Mouse (Mus musculus) lung, embryonic 15.5 days (tissue): ENCODE data around the gene Tbc1d9b. TPM values are rescaled to one million over a fixed set of nuclear protein-coding genes. Genes with fewer than 3 reads are reported as not detected.
A peak's percentile ranks its signal among the peaks of the same experiment; 100 is the strongest.
"Not testable (repeated sequence)": the region's sequence is repeated elsewhere in the genome, so short reads cannot be mapped to it uniquely, and the experiment has no call there.

Experiments used
- ATAC-seq: fragments of 200-750 bp; cut with Nextera tagmentation; 2 replicates; pipeline ENCODE4 v1.8.0; 2017; ENCODE audit warnings: moderate number of reproducible peaks, borderline replicate concordance; ENCODE audit not compliant: low FRiP score, low TSS enrichment; ENCODE audit errors: extremely low read depth
- H3K27ac ChIP-seq: fragments of 300-500 bp; sonication (generic); 2 replicates; pipeline ENCODE4 v1.5.1; 2015; ENCODE audit warnings: moderate library complexity, mild to moderate bottlenecking, inconsistent platforms
- H3K27me3 ChIP-seq: fragments of 300-500 bp; sonication (generic); 2 replicates; pipeline ENCODE4 v1.6.1; 2015; ENCODE audit warnings: inconsistent platforms
- H3K36me3 ChIP-seq: fragments of 300-500 bp; sonication (generic); 2 replicates; pipeline ENCODE4 v1.6.1; 2015; ENCODE audit warnings: inconsistent platforms
- H3K4me1 ChIP-seq: fragments of 300-500 bp; sonication (generic); 2 replicates; pipeline ENCODE4 v1.6.1; 2015; ENCODE audit warnings: inconsistent platforms
- H3K4me2 ChIP-seq: fragments of 300-500 bp; sonication (generic); 2 replicates; pipeline ENCODE4 v1.6.1; 2015; ENCODE audit warnings: inconsistent platforms, mild to moderate bottlenecking, moderate library complexity
- H3K4me3 ChIP-seq: fragments of 300-500 bp; sonication (generic); 2 replicates; pipeline ENCODE4 v1.5.1; 2015; ENCODE audit warnings: mild to moderate bottlenecking, inconsistent platforms
- H3K9ac ChIP-seq: fragments of 300-500 bp; sonication (generic); 2 replicates; pipeline ENCODE4 v1.6.1; 2015; ENCODE audit warnings: inconsistent platforms
- H3K9me3 ChIP-seq: fragments of 300-500 bp; sonication (generic); 2 replicates; pipeline ENCODE4 v1.6.1; 2016; ENCODE audit warnings: inconsistent platforms
- WGBS: fragments of 180-500 bp; shearing (Covaris S2); methylation state at CpG from one replicate; pipeline ENCODE4 v1.1.7; 2015; 5-methylcytosine and 5-hydroxymethylcytosine counted together
- polyA plus RNA-seq: library from polyadenylated mRNA; unstranded; fragments of >200 nt; fragmentation: Nextera tagmentation; extraction: Ambion mirVana; gene quantifications from 2 replicates; pipeline ENCODE4 v1.2.1, GENCODE M21; 2015

The Tbc1d9b gene
- polyA plus RNA-seq, 1 experiment from 2014 or later = 46.5 TPM

GRCm38 (mm10) chr11:50158346-50158745, 27.1 kb downstream of the Tbc1d9b start:
- 88% methylated on average over 7 of the region's 7 CpGs for WGBS

GRCm38 (mm10) chr11:50159347-50159746, 28.2 kb downstream of the Tbc1d9b start:
- ATAC-seq = no peak
- 61% methylated on average over 4 of the region's 4 CpGs for WGBS
- H3K4me1 ChIP-seq = no peaks in the 10 kb centered on the region
- no peak overlapping the region for H3K4me2 ChIP-seq
- H3K4me3 ChIP-seq = no peak overlapping the region
- H3K9me3 ChIP-seq = no peaks in the 10 kb centered on the region
- H3K36me3 ChIP-seq = peaks cover 70% of the 10 kb centered on the region
- no peak overlapping the region for H3K27ac ChIP-seq
- no peaks in the 10 kb centered on the region for H3K27me3 ChIP-seq
- H3K9ac ChIP-seq = no peak overlapping the region

More at GRCm38 (mm10) chr11:50158346-50158745, 27.1 kb downstream of the Tbc1d9b start:
- H3K4me3 ChIP-seq = no peak overlapping the region
- peaks cover 70% of the 10 kb centered on the region for H3K36me3 ChIP-seq
- no peak overlapping the region for H3K4me2 ChIP-seq
- H3K27me3 ChIP-seq = no peaks in the 10 kb centered on the region
- H3K9ac ChIP-seq = no peak overlapping the region
- H3K4me1 ChIP-seq = peaks cover 3% of the 10 kb centered on the region; the same call in 1 of the 2 replicates
- no peak for ATAC-seq
- no peaks in the 10 kb centered on the region for H3K9me3 ChIP-seq
- no peak overlapping the region for H3K27ac ChIP-seq

- ATAC-seq = peak; percentile 23; the same call in 1 of the 2 replicates
- H3K4me3 ChIP-seq = no peak overlapping the region
- no peaks in the 10 kb centered on the region for H3K9me3 ChIP-seq
- H3K9ac ChIP-seq = no peak overlapping the region
- H3K4me2 ChIP-seq = no peak overlapping the region
- no peaks in the 10 kb centered on the region for H3K4me1 ChIP-seq
- WGBS = 60% methylated on average over 10 of the region's 10 CpGs
- H3K27ac ChIP-seq = 0 out of 2 replicates have a peak overlapping the region, but pooled peaks have one; percentile 29
- H3K27me3 ChIP-seq = no peaks in the 10 kb centered on the region
- peaks cover 55% of the 10 kb centered on the region for H3K36me3 ChIP-seq
These were observed 30.5 kb downstream of the Tbc1d9b start for GRCm38 (mm10) chr11:50161578-50162304.

DNA sequence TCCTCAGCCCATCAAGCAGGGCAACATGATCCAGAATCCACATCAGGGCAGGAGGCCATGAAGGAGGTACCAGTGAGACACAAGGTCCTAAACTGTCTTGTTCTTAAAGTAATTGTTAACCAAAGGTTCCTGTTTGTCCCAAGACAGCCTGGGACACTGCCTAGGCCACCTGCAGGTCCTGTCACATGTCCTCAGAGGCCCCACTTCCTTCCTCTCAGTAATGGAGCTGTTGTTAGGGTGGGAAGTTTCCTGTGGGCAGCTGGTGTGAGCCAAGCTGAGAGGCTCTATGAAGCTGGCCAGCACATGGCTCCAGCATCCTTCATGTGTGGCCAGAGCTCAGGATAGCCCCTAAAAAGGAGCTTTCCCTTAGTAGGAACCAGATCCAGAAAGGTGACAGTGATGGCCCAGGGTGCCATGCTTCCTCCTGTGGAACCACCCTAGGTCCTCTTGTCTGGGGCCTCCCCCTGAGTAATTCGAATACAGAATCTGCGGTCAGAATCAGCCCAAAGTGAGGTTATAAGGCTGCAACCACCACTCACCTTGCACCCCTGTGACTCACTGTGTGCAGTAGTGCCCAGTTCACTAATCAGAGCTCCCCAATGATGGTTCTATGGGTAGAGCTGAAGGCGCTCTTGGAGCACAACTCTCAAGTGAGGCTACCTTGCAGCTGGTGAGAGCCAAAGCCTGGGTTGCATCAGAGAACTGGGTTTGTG, 31.3 kb downstream of the Tbc1d9b start:
- Histone ChIP-seq H3K27ac (0 out of 2 replicates have a peak overlapping the region, but pooled peaks have one; percentile 29), H3K9me3 (no peaks in the 10 kb centered on the region), H3K36me3 (peaks cover 48% of the 10 kb centered on the region), H3K4me2 (no peak overlapping the region), H3K9ac (no peak overlapping the region), H3K27me3 (no peaks in the 10 kb centered on the region), H3K4me3 (no peak overlapping the region), H3K4me1 (no peaks in the 10 kb centered on the region)
- peak; percentile 62 for ATAC-seq
- WGBS = 88% methylated on average over 3 of the region's 3 CpGs

DNA sequence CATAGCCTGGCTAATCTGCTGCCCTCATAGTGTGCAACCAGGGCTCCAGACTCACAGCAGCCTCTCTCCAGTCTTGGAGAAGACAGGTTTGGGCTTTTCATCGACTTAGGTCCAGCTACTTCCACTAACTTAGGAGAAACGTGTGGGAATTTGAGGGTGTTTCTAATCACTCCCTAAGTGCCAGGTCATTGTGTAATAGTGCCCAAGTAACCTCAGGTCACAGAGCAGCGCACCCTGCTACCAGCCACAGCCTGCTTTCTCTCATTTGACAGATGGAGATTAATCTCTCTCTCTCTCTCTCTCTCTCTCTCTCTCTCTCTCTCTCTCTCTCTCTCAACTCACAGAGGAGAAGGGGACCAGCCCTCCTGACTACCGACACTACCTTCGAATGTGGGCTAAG, 37.2 kb downstream of the Tbc1d9b start:
- ATAC-seq = no peak
- H3K4me1 ChIP-seq = no peaks in the 10 kb centered on the region
- H3K27ac ChIP-seq = no peak overlapping the region
- H3K9ac ChIP-seq = no peak overlapping the region
- WGBS = 85% methylated on average over 5 of the region's 5 CpGs
- H3K9me3 ChIP-seq = no peaks in the 10 kb centered on the region
- no peaks in the 10 kb centered on the region for H3K27me3 ChIP-seq
- H3K4me2 ChIP-seq = no peak overlapping the region
- H3K36me3 ChIP-seq = peaks cover 47% of the 10 kb centered on the region
- no peak overlapping the region for H3K4me3 ChIP-seq

DNA sequence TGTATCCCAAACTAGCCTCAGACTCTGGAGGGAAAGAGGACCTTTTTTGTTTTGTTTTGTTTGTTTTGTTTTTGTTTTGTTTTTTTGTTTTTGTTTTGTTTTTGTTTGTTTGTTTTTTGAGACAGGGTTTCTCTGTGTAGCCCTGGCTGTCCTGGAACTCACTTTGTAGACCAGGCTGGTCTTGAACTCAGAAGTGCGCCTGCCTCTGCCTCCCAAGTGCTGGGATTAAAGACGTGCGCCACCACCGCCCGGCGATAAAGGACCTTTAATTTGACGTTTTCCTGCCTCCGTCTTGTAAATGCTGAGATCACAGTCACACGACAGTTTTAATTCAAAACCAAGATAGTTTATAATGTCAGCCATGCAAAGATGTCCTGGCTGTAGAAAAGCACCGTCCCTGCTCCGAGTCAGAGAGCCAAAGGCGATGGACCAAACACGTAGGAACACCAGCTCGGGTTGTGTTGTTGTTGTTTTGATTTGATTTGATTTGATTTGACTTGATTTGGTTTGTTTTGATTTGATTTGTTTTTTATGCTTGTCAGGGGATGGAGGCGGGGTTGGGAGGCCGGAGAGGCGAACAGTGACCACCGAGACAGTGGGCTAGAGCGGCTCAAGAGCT, 43.0 kb downstream of the Tbc1d9b start, which contains the start of gene Mrnip:
Mrnip (plus strand) TSS at position 334 of the 619 bp plus-strand sequence.
- peak within 1 kb of the TSS; percentile 68 for H3K4me3 ChIP-seq

GRCm38 (mm10) chr11:50174730-50175187, 43.6 kb downstream of the Tbc1d9b start:
- ATAC-seq = peak; percentile 99

More for the DNA sequence above, 43.0 kb downstream of the Tbc1d9b start, which contains the start of gene Mrnip:
- 3% methylated on average over 19 of the region's 19 CpGs for WGBS
- peaks cover 11% of the 10 kb centered on the region for H3K4me1 ChIP-seq
- H3K9me3 ChIP-seq, H3K27me3 ChIP-seq: not testable (repeated sequence)
- peaks cover 27% of the 10 kb centered on the region for H3K36me3 ChIP-seq
- peak within 1 kb of the TSS; percentile 85 for H3K9ac ChIP-seq
- peak; percentile 37; the same call in 1 of the 2 replicates for ATAC-seq
- H3K4me2 ChIP-seq = peak within 1 kb of the TSS; percentile 74
- H3K27ac ChIP-seq = peak within 1 kb of the TSS; percentile 64

GRCm38 (mm10) chr11:50176351-50176750, 45.2 kb downstream of the Tbc1d9b start:
- Histone ChIP-seq H3K4me1 (peaks cover 11% of the 10 kb centered on the region), H3K4me2 (no peak overlapping the region), H3K4me3 (no peak overlapping the region), H3K27me3 (no peaks in the 10 kb centered on the region), H3K36me3 (peaks cover 10% of the 10 kb centered on the region), H3K9me3 (no peaks in the 10 kb centered on the region), H3K27ac (no peak overlapping the region), H3K9ac (no peak overlapping the region)
- no peak for ATAC-seq
- 40% methylated on average over 3 of the region's 3 CpGs for WGBS

More at GRCm38 (mm10) chr11:50174730-50175187, 43.6 kb downstream of the Tbc1d9b start:
- H3K27ac ChIP-seq = peak overlapping the region; percentile 64
- peak overlapping the region; percentile 74 for H3K4me2 ChIP-seq
- H3K9ac ChIP-seq = peak overlapping the region; percentile 85
- peaks cover 11% of the 10 kb centered on the region for H3K4me1 ChIP-seq
- H3K27me3 ChIP-seq = no peaks in the 10 kb centered on the region
- no peaks in the 10 kb centered on the region for H3K9me3 ChIP-seq
- H3K4me3 ChIP-seq = peak overlapping the region; percentile 68
- peaks cover 21% of the 10 kb centered on the region for H3K36me3 ChIP-seq
- whole genome bisulfite sequencing = under 1% methylated on average over 27 of the region's 27 CpGs

GRCm38 (mm10) chr11:50177111-50177510, 45.9 kb downstream of the Tbc1d9b start:
- H3K9me3 ChIP-seq = no peaks in the 10 kb centered on the region
- H3K36me3 ChIP-seq = 0 out of 2 replicates have a peak, but pooled peaks cover 4% of the 10 kb centered on the region
- H3K4me3 ChIP-seq = no peak overlapping the region
- peaks cover 11% of the 10 kb centered on the region for H3K4me1 ChIP-seq
- no peak overlapping the region for H3K4me2 ChIP-seq
- H3K27ac ChIP-seq = no peak overlapping the region
- H3K27me3 ChIP-seq = no peaks in the 10 kb centered on the region
- 60% methylated on average over 6 of the region's 6 CpGs for WGBS
- H3K9ac ChIP-seq = no peak overlapping the region
- ATAC-seq = no peak

DNA sequence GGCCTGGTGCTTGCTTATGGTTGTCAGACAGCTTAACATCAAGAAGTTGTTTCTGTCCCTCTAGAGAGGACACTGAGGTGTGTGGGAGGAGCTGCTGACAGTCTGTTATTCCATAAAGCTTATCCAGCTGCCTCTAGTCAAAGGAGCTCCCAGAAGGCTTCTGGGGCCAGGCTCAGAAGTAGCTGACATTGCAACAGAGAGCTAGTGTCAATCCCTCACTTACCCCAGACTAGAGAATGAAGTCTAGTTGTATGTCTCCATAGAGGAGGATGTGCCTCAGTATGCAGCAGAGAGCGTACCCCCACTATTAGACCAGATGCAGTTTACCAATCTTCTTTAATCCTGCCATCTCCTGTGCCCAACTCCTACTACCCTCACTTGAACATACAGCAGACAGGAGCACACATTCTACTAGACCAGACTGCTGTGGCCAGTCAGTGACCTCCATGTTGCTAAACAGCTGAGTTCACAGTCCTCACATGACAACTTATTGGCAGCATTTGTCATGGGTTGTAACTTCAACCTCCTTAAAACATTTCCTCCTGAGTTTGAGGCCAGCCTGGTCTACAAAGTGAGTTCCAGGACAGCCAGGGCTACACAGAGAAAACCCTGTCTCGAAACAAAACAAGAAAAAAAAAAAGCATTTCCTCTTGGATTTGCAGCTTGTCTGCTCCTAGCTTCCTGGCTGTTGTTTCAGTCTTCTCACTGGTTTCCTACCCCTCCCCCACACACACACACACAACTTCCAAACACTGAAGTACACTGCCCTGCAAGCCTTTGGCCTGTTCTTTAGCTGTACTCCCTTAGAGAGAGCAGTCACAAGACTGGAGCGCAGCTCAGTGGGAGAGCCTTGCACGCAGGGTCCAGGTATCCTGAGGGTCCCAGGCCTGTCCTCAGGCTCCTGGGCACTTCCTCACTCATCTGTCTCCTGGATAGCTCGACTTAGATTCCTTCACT, 47.6 kb downstream of the Tbc1d9b start:
- no peak overlapping the region for H3K4me2 ChIP-seq
- H3K9ac ChIP-seq = no peak overlapping the region
- H3K36me3 ChIP-seq = 0 out of 2 replicates have a peak, but pooled peaks cover 4% of the 10 kb centered on the region
- H3K9me3 ChIP-seq = no peaks in the 10 kb centered on the region
- no peaks in the 10 kb centered on the region for H3K27me3 ChIP-seq
- ATAC-seq = no peak
- H3K27ac ChIP-seq = 0 out of 2 replicates have a peak overlapping the region, but pooled peaks have one; percentile 20
- H3K4me3 ChIP-seq = no peak overlapping the region
- H3K4me1 ChIP-seq = peaks cover 11% of the 10 kb centered on the region
- 71% methylated on average over 5 of the region's 5 CpGs for WGBS
